Mouse (Mus musculus) C2C12 (cell line): ENCODE results near the gene Snx27.

Experiments used
- CEBPB ChIP-seq: IDR thresholded peaks from one replicate; pipeline ENCODE4 v1.6.1; 2011; ENCODE audit warnings: low read depth, mild to moderate bottlenecking, control low read depth, moderate library complexity
- CTCF ChIP-seq: IDR thresholded peaks from one replicate; pipeline ENCODE4 v1.5.1; 2011; ENCODE audit not compliant: control insufficient read depth, insufficient read depth, insufficient read length
- MAX ChIP-seq: IDR thresholded peaks from one replicate; pipeline ENCODE4 v1.6.1; 2011; ENCODE audit warnings: mild to moderate bottlenecking, control low read depth
- MYOD1 ChIP-seq: IDR thresholded peaks from one replicate; pipeline ENCODE4 v1.6.1; 2011; ENCODE audit warnings: low read depth; ENCODE audit not compliant: control insufficient read depth, insufficient read length
- MYOG ChIP-seq: IDR thresholded peaks from one replicate; pipeline ENCODE4 v1.6.1; 2011; ENCODE audit not compliant: control insufficient read depth, insufficient read length; ENCODE audit errors: extremely low read depth
- USF1 ChIP-seq: IDR thresholded peaks from one replicate; pipeline ENCODE4 v1.6.1; 2011; ENCODE audit warnings: low read depth, mild to moderate bottlenecking, control low read depth, moderate library complexity

DNA sequence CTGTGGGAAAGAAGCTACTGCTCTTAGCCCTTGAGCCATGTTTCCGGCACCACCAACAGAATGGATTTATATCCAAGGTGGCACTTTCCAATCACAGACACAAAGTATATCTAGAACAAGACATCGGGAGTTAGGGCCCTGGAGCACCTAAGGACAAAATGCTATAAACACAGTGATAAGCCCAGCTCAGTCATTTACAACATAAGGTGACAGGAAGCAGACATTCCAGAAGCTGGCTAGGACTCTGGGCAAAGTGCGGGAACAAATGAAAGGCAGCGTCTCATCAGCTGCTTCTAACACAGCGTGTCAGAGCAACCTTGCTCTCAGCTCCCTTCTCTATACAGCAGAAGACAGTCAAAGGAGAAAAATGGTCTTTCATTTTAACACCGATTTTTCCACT is 8.0 kb downstream of the Snx27 start:
- TF ChIP-seq USF1 (no peak), CTCF (no peak), MAX (no peak), MYOD1 (no peak), MYOG (no peak), CEBPB (no peak)
